Mouse (Mus musculus): ENCODE measurements around the gene Sec1.

DNA sequence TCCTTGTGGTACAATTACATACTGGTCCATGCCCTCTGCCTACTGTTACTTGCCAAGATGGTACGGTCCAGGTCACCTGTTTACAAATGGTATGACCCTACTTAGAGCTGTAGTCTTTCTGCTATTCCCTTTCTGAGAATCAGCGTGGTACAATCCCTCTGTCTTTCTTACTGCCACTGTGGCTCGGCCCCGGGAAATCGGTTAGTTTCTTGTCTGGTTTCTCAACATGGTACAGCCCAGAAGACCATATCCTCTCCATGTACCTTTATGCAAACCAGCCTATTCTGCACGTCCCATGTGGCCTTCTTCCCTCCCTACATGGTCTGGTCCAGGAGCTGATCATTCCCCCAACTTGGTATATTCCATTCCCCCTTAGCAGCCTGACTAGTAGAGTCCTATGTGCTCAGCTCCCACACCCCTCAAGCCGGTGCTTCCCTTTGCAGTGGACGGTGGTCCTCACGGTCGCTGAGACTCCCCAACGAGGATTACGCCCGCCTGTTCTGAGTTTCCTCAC lies 9.9 kb upstream of the Sec1 start:
- TF ChIP-seq POLR2A (IDR thresholded peaks at IDR 0.05; ENCODE audit: insufficient read length, low read depth) (no peak), CEBPB (IDR thresholded peaks at IDR 0.05; ENCODE audit: insufficient read depth, poor library complexity, severe bottlenecking) (no peak), POLR2AphosphoS2 (IDR thresholded peaks at IDR 0.05; ENCODE audit: insufficient read length, low read depth) (peak; percentile 57), MAX (IDR thresholded peaks at IDR 0.05; ENCODE audit: low read depth) (no peak), MYOG (IDR thresholded peaks at IDR 0.05; ENCODE audit: control insufficient read depth in 1 of 3, insufficient read depth in 1 of 3, insufficient read length in 2 of 3, low read depth in 2 of 3) (no peak)

All from myocyte (in vitro differentiated cells).